23 mouse cellular contexts compared by ENCODE assay signal in genomic region chr2:128145433-128145832, GRCm38 (mm10).
"Had no signal": no experiment of that assay in that cellular context is flagged by ENCODE, and none has a peak within 500 bp of the region (broad histone marks: within the 10 kb centered on the region; RNA-seq: fewer than 3 reads in every experiment).

No protein-coding gene starts in this region.

- H3K4me1 ChIP-seq: limb, embryonic 15.5 days; neural tube, embryonic 12.5 days had no signal

- H3K27ac ChIP-seq: hindbrain, postnatal 0 days; kidney, postnatal 0 days; limb, embryonic 12.5 days; limb, embryonic 15.5 days; liver, embryonic 15.5 days; lung, embryonic 15.5 days; neural tube, embryonic 12.5 days; neural tube, embryonic 15.5 days had no signal

- ATAC-seq: hindbrain, postnatal 0 days; inflammation-experienced regulatory T-cells, adult 6 months; intestine, embryonic 16.5 days had no signal

- H3K36me3 ChIP-seq: neural tube, embryonic 15.5 days had no signal

- H3K4me3 ChIP-seq: limb, embryonic 12.5 days; limb, embryonic 15.5 days; liver, embryonic 15.5 days; lung, embryonic 15.5 days; neural tube, embryonic 12.5 days; neural tube, embryonic 15.5 days had no signal

- H3K9me3 ChIP-seq: limb, embryonic 12.5 days; limb, embryonic 15.5 days; liver, embryonic 15.5 days; lung, embryonic 15.5 days; neural tube, embryonic 12.5 days; neural tube, embryonic 15.5 days had no signal

- H3K27me3 ChIP-seq: limb, embryonic 12.5 days; limb, embryonic 15.5 days; liver, embryonic 15.5 days; lung, embryonic 15.5 days; neural tube, embryonic 12.5 days; neural tube, embryonic 15.5 days had no signal

- H3K4me2 ChIP-seq: limb, embryonic 12.5 days; limb, embryonic 15.5 days; liver, embryonic 15.5 days; lung, embryonic 15.5 days; midbrain, embryonic 11.5 days; neural tube, embryonic 12.5 days; neural tube, embryonic 15.5 days had no signal

- DNase-seq: kidney, adult 18-20 months; kidney, postnatal 4 days; left cerebral cortex, postnatal 4 days; lung, postnatal 14 days; lung, postnatal 4 days; midbrain, embryonic 14.5 days; right cerebral cortex, adult 18-20 months; right cerebral cortex, postnatal 14 days; right cerebral cortex, postnatal 4 days; thymus, adult 18-20 months; thymus, postnatal 14 days; thymus, postnatal 4 days had no signal

- H3K9ac ChIP-seq: limb, embryonic 12.5 days; limb, embryonic 15.5 days; liver, embryonic 15.5 days; lung, embryonic 15.5 days; neural tube, embryonic 12.5 days; neural tube, embryonic 15.5 days had no signal
